Mouse (Mus musculus): Measurements from ENCODE around the gene Gm10065.

Gm10065 gene

DNA sequence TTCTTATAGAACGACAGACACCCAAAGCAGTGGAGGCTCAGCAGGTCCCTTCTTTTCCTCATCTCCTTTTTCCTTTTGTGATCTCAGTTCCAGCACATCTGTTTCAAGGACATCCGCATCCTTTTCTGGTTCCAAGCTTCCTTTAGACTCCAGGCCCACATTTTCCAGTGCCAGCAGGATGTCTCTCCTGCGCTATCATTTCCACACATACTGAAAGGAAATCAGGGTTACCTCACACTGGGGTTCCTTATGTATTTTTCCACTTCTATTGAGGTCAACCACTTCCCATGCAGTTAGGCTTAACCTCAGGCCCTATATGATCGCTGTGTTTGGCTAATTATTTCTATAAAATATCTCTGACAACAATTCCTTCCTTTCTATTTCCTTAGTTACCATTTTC, 43.8 kb downstream of the Gm10065 start:
- in situ Hi-C loops (cut with MboI, MseI), result no loop called here
